Mouse (Mus musculus): ENCODE measurements around the gene D330045A20Rik.
"Not testable (repeated sequence)": the region's sequence is repeated elsewhere in the genome, so short reads cannot be mapped to it uniquely, and the experiment has no call there.

The D330045A20Rik gene

GRCm38 (mm10) chrX:139578649-139579278, 98.6 kb downstream of the D330045A20Rik start:
- DNase-seq (ENCODE audit: extremely low spot score): no peak

- DNase-seq (ENCODE audit: extremely low spot score): no peak
These were observed 103.4 kb downstream of the D330045A20Rik start for GRCm38 (mm10) chrX:139583616-139584015.

GRCm38 (mm10) chrX:139586676-139587075, 106.5 kb downstream of the D330045A20Rik start:
- DNase-seq (ENCODE audit: extremely low spot score): not testable (repeated sequence)

GRCm38 (mm10) chrX:139596404-139596803, 116.2 kb downstream of the D330045A20Rik start:
- no peak for DNase-seq (ENCODE audit: extremely low spot score)
